Mouse (Mus musculus) CD4-positive, CD25-positive, alpha-beta regulatory T cell, adult 4 months (primary cell): ENCODE measurements around the gene Ccdc71. TPM values are rescaled to one million over a fixed set of nuclear protein-coding genes. Genes with fewer than 3 reads are reported as not detected.
A peak's percentile ranks its signal among the peaks of the same experiment; 100 is the strongest.

ENCODE experiments used
- ATAC-seq: one replicate; pipeline ENCODE4 v1.8.0; 2017
- polyA plus RNA-seq, 2 experiments: library from polyadenylated mRNA; unstranded; fragments of 100-300 nt; shearing (Covaris generic); gene quantifications; one replicate each; pipeline ENCODE4 v1.2.1; 2017

Ccdc71 gene
- polyA plus RNA-seq, 2 experiments from 2014 or later, result 29.9 to 39.2 TPM

DNA sequence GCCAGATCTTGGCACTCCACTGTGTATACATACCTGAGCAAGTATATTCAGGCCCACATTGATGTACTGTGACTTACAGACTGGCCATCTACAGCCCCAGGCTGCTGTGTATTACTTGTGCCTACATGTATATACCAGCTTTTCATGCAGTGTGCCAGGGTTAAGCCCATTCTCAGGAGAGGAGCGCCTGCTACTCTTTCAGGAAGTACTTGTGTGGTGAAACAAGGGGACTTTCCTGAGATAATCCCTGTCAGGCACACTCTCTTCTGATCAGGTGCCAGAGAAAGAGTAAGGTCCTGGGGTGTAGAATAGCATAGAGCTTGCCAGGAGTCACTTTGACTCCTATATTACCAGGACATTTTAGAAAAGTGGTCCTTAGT is 398 bp upstream of the Ccdc71 start:
- peak; percentile 54 for ATAC-seq

DNA sequence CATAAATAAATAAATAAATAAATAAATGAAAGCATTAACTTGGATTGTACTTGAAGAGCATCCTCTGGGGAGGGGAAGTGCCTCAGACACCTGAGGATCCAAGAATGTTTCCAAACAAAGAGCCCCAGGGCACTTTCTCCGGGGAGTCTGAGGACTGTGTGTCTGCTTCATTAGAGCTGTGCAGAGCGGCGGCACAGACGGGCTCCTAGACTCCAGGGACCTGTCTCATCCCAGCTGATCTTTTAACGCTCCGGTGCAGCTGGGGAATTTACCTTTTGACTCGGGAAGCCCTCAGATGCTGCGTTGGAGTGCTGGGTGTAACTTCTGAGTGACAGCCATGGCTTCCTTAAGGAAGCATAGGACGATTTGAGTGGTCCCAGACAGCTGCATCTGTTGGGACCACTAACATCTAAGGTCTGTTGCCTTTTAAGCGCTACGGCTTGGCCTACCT is 879 bp downstream of the Ccdc71 start, which contains the start of gene Klhdc8b:
Gene Klhdc8b, minus strand, starts transcription at position 401 of the 451 bp plus-strand sequence.
- no peak for ATAC-seq

DNA sequence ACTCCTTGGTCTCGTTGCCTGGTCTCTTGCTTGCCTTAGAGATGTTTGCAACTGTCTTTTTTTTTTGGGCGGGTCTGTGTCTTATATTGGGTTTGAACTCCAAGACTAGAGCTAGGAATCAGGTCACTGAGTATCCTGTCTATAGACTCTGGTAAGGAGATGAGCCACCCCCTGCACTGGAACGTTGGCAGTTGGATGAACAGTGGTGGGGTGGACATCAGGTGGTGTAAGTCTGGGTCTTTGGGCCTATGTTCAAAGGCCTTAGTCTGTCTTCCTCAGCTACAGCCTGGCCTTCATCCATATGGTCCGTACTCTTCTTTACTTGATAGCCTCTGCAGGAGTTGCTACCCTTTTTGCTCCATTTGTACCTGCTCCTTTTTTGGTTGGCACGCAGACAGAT is 1.3 kb downstream of the Ccdc71 start:
- no peak for ATAC-seq

DNA sequence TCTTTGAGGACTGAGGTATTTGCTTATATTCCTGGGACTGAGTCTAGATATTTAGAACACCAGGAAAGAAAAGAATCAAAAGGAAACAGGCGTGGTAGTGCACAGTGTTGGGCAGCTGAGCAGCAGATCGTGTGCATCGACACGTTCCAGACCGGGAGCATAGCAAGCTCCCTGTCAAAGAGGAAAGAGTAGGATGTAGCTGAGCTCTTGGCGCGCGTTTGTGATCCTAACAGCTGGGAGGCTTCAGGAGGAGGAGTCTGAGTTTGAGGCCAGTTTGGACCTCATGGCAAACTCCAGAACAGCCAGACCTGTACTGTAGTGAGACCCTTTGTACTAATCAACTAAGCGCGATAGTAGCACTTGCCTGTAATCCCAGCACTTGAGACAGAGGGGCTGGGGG is 1.9 kb downstream of the Ccdc71 start:
- no peak for ATAC-seq

DNA sequence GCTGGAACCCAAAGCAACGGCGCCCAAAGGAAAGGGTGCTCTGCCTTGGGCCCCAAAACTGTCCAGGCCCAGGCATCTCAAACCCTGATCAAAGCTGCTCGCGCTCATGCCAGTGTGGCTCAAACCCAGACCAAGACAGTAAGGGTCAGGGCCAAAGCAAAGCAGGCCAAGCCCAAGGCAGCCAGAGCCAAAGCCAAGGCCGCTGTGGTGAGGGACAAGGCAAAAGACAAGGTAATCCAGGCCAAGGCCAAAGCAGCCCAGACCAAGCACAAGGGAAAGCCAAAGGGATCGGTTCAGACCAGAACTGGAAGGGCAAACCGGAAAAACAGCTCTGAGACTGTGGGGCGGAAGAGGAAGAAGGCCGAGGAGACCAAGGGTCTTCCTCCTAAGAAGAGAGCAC is 3.4 kb downstream of the Ccdc71 start:
- ATAC-seq, result no peak

DNA sequence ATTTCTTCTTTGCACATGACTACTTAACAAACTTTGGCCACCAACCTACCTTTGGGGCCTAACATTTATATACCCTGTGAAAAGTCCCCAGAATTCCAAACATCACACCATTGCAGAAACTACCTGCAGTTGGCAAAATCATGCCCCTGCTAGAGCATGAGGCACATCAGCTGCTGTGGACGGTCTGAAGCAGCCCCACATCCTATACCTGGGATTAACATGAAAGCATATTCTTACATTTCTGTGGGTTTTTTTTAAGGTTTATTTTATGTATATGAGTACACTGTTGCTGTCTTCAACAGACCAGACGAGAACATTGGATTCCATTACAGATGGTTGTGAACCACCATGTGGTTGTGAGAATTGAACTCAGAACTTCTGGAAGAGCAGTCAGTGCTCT is 5.9 kb downstream of the Ccdc71 start:
- no peak for ATAC-seq

DNA sequence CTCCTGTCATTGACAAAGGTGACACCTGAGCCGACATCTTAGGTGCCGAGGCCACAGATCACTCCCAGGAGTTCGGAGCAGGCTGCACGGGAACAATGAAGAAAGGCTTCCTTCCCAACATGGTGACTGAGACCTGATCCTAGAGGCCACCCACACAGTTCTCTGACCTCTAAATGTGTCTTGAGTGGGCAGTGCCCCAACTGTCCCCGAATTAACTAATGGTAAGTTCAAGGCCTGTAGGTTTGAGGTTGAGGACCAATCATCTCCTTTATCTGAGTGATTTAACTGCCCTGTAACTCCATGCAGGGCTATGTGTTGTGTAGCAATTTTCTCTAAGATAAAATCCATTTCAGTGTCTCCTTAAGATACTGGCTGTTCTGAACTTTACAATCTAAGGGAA is 9.1 kb downstream of the Ccdc71 start:
- ATAC-seq, result no peak

DNA sequence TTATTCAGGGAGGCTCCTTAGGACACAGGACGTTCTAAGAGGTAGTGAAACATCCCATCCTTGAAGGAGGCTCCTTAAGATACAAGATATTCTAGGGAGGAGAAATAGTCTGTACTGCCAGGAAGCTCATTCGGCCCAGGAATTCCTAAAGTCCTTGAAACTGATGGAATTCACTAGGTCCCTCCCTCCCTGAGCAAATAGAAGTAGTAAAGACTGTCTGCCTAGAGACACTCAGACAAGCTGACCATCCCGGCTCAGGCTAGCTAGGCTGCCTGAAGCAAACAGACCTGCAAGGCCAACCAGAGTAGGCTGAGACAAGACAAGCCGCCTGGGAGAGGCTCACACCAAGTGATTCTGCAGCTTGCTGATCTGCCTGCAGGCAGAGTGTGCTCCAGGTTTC is 9.5 kb downstream of the Ccdc71 start:
- no peak for ATAC-seq

DNA sequence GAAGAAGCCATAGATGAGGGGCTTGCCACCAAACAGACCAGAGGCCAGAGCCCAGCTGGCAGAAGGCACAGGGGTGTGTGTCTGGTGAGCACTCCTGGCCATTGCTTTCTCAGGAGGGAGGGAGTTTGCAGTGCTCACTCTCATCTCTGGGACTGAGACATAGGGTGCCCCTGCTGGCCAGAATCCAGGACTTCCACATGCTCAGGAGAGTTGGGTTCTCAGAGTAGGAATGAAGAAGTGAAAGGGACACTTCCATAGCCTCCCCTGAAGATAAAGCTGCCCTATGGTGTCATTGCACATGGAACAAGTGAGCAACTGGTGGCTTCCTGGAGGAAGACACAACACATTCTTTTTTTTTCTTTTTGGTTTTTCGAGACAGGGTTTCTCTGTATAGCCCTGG is 14.2 kb downstream of the Ccdc71 start:
- ATAC-seq, result no peak

DNA sequence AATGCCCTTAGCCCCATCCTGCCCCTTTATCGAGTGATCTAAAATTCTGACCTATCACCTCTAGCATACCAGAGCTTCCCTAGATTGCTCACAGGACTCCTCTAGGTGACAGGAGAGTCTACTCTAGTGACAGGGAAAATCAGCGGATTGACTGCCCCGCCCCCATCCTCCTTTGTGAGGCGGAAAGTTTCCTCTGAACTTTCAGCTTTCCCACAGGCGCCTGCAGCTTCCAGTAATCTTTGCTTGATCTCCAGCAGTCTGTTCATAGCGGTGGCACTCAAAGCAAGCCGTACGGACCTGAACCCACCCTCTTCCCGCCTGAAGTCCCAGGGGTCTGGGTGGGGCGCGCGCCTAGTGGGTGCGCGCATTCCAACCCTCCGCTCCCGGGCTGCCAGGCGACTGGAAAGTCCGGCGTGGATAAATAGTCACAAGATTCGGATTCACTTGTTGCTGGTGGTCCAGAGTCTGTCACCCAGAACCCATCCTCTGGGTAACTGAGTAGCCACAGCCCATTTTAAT is 18.4 kb downstream of the Ccdc71 start:
- no peak for ATAC-seq

DNA sequence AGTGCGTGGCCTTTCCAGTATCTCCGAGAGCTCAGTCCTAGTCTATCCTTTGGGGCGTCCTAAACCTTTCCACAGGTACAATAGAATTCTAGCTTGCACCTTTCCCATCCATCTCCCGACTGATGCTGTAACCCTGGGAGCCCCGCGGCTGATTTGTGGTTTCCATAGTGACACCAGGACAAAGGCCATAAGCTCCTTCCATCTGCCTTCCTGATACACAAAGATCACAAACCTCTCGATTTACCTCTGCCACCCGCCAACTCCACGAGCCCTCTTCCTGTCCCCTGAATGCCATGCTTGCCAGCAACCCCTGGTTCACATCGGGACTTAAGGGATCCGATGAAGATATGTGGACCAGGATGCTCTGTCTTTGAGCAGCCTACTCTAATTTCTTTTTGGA is 18.9 kb downstream of the Ccdc71 start:
- ATAC-seq, result no peak

DNA sequence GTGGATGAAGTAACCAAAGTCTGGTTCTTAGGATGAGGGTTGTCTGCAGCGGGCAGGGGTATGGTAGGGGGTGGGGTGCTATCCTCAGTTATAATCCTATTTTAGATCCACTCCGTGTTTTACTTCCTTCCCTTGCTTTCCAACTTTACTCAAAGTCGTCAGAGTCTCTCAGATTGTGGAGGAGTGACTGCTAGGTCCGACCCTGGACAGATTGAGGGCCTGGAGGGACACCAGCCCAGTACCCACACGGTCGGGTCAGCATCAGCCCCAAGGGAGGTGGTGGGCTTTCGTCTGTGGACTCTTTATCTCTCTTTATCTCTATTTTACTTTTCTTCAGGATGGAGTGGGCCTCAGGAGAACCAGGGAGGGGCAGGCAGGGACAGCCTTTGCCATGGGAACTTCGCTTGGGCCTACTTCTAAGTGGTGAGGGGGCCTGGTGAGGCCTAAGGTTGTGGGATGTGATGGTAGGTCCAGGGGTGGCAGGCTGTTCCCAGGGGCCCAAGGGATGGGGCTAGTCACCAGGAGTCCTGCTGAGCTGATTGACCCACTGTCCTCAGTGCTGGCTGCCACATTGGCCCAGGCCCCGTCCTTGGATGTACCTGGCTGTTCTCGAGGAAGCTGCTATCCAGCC is 19.5 kb downstream of the Ccdc71 start, which contains the start of gene Lamb2:
Gene Lamb2, plus strand, starts transcription at position 16 of the 631 bp plus-strand sequence.
- ATAC-seq, result no peak

DNA sequence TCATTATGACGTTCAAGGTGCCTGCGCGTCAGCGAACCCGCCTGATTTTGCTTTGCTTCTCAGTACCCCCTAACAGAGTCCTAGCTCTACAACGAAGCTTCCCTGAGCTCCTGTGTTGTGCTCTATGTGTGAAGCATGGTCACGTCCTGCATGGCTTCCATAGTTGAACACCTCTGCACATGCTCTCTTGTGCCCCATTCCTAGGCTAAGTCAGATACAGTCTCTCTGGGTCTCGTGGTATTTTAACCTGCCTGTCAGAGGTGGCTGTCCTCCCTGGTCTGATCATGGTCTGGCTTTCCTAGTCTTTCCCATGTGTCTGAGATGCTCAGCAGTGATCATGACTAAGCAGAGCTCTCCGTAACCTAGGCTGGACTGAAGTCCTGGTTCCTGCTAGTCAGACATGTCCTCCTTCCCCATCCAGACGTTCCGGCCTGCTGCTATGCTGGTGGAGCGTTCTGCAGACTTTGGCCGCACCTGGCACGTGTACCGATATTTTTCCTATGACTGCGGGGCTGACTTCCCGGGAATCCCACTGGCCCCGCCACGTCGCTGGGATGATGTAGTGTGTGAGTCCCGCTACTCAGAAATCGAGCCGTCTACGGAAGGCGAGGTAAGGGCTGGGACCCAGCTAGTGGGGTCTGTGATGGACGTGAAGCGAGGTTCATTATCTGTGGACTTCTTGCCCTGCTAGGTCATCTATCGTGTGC is 20.6 kb downstream of the Ccdc71 start:
- no peak for ATAC-seq

DNA sequence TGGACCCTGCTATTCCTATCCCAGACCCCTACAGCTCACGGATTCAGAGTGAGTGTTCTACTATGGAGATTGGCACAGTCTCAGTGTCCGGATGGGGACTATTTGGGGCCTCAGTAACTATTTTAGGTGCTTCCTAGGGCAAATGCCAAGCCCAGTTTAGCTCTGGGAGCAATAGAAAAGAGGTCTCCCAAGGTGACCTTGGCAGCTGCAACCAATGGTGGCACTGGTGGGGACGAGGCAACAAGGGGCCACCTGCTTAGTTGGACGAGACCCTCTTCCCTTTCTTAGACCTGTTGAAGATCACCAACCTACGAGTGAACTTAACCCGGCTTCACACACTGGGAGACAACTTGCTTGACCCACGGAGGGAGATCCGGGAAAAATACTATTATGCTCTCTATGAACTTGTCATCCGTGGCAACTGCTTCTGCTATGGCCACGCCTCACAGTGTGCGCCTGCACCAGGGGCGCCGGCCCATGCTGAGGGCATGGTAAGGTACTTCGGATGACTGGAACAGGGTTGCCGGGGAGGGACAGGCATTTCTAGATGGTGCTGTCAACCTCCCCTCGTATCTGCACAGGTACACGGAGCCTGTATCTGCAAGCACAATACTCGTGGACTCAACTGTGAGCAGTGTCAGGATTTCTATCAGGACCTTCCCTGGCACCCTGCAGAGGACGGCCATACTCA is 21.3 kb downstream of the Ccdc71 start:
- no peak for ATAC-seq

DNA sequence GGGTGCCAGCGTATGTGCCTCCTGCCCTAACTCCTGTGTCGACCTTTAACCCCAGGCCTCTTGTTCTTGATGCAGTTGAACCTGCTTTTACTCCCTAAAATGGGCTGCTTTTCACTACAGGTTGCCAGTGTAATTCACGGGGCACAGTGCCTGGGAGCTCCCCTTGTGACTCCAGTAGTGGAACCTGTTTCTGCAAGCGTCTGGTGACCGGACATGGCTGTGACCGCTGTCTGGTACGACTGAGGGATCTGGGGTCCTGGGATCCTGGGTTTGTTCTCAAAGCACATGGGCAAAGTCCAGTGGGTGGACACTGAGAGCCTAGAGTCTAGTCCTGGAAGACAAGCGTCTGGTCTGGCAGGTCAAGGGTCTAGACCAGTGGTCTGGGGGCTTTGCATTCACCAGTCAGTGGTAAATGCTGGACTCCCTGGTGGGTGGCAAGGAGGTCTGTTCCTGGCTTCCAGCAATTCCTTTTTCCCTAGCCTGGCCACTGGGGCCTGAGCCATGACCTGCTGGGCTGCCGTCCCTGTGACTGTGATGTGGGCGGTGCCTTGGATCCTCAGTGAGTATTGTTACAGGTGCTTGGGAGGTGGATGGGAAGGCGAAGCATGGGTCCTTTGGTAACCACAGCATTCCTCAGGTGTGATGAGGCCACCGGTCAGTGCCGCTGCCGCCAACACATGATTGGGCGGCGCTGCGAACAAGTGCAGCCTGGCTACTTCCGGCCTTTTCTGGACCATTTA is 22.9 kb downstream of the Ccdc71 start:
- ATAC-seq, result no peak

DNA sequence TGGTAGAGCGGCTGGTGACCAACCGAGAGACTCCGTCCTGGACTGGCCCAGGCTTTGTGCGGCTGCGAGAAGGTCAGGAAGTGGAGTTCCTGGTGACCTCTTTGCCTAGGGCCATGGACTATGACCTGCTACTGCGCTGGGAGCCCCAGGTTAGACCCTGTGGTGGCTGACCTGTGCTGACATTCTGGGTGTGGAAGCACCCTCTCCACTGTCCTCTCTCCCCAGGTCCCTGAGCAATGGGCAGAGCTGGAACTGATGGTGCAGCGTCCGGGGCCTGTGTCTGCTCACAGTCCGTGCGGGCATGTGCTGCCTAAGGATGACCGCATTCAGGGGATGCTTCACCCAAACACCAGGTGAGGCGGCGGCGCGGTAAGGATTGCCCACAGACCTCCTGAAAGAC is 23.7 kb downstream of the Ccdc71 start:
- ATAC-seq, result no peak

DNA sequence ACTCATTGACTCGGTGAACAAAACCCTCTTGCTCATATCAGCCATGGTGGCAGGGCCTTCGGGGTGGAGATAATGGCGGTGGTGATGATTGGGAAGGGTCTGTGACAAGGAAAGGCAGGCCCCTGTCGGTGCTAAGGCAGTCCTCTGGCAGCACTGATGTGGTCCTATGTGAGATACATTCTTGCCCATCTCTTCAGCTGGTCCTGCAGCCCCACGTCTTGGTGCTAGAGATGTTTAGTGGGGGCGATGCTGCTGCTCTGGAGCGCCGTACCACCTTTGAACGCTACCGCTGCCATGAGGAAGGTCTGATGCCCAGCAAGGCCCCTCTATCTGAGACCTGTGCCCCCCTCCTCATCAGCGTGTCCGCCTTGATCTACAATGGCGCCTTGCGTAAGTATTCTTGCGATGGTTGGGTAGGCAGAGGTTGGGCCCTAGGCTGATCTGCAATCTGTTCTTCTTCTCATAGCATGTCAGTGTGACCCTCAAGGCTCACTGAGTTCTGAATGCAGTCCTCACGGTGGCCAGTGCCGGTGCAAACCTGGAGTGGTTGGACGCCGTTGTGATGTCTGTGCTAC is 25.1 kb downstream of the Ccdc71 start:
- ATAC-seq, result no peak

DNA sequence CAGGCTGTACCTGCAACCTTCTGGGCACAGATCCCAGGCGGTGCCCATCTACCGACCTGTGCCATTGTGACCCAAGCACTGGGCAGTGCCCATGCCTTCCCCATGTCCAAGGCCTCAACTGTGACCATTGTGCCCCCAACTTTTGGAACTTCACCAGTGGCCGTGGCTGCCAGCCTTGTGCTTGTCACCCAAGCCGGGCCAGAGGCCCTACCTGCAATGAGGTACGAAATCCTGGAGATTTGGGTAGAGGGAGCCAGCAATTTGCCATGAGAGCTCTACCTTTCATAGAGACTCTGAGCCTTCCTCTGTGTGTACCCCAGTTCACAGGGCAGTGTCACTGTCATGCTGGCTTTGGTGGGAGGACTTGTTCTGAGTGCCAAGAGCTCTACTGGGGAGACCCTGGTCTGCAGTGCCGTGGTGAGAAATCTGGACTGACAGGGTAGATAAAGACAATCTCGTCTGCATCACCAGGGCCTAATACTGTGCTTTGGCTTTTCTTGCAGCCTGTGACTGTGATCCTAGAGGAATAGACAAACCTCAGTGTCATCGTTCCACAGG is 26.7 kb downstream of the Ccdc71 start:
- no peak for ATAC-seq

DNA sequence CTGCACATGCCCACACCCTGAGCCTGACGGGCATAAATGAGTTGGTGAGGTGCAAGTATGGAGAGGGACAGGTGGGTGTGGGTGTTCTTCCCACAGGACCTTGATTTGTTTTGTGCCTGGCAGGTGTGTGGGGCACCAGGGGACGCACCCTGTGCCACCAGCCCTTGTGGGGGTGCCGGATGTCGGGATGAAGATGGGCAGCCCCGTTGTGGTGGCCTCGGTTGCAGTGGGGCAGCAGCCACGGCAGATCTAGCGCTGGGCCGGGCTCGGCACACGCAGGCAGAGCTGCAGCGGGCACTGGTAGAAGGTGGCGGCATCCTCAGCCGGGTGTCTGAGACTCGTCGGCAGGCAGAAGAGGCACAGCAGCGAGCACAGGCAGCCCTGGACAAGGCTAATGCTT is 28.1 kb downstream of the Ccdc71 start:
- no peak for ATAC-seq

DNA sequence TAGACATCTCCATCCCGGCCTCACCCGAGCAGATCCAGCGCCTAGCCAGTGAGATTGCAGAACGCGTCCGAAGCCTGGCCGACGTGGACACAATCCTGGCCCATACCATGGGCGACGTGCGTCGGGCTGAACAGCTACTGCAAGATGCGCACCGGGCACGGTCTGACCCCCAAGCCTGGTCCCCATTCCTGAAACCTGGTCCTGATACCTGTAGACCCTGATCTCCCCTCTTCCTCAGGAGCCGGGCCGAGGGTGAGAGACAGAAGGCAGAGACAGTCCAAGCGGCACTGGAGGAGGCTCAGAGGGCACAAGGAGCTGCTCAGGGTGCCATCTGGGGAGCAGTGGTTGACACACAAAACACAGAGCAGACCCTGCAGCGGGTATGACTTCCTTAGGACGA is 28.9 kb downstream of the Ccdc71 start:
- no peak for ATAC-seq

DNA sequence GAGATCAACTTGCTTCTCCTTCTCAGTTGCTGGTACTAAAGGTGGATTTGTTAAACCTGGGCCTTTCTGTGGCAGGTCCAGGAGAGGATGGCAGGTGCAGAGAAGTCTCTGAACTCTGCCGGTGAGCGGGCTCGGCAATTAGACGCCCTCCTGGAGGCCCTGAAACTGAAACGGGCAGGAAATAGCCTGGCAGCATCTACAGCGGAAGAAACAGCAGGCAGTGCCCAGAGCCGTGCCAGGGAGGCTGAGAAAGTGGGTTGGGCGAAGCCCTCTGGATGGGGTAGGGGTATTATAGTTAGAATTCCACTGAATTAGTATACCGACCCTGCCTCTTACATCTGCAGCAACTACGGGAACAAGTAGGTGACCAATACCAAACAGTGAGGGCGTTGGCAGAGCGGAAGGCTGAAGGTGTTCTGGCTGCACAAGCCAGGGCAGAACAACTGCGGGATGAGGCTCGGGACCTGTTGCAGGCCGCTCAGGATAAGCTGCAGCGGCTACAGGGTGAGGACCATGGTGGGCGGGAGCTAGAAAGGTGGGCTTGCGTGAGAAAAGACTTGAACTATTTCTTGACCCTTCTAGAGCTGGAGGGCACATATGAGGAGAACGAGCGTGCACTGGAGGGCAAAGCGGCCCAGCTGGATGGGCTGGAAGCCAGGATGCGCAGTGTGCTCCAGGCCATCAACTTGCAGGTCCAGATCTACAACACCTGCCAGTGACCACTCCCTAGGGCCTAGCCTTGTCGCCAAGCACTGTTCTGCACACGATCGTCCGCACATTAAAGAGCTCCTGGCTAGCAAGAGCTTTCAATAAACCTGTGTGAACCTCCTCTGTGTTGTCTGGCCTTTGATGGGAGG is 29.6 kb downstream of the Ccdc71 start:
- peak; percentile 18 for ATAC-seq
